Mouse (Mus musculus) heart, postnatal 0 days (tissue): Measurements from ENCODE around the gene Dus3l. TPM values are rescaled to one million over a fixed set of nuclear protein-coding genes. Genes with fewer than 3 reads are reported as not detected.

Experiments used
- ATAC-seq: fragments of 200-750 bp; cut with Nextera tagmentation; 2 replicates; pipeline ENCODE4 v1.8.0; 2017; ENCODE audit warnings: low read depth, moderate number of reproducible peaks, moderate library complexity; ENCODE audit not compliant: insufficient read depth
- DNase-seq: peaks from one replicate; pipeline ENCODE4 v3.0.0-alpha.2; 2016; ENCODE audit warnings: low spot score
- H3K27ac ChIP-seq: fragments of 300-500 bp; sonication (generic); 2 replicates; pipeline ENCODE4 v1.5.1; 2014; ENCODE audit warnings: low read depth, mild to moderate bottlenecking
- H3K27me3 ChIP-seq: fragments of 300-500 bp; sonication (generic); 2 replicates; pipeline ENCODE4 v1.6.1; 2014; ENCODE audit warnings: low read length, mixed read lengths; ENCODE audit not compliant: control insufficient read depth, insufficient read depth
- H3K36me3 ChIP-seq: fragments of 300-500 bp; sonication (generic); replicated peaks from 2 replicates; pipeline ENCODE4 v1.6.1; 2014; ENCODE audit warnings: low read length, mixed read lengths; ENCODE audit not compliant: control insufficient read depth, insufficient read depth
- H3K4me1 ChIP-seq: fragments of 300-500 bp; sonication (generic); 2 replicates; pipeline ENCODE4 v1.6.1; 2014; ENCODE audit warnings: antibody characterized with exemption; ENCODE audit not compliant: control insufficient read depth, insufficient read depth
- H3K4me2 ChIP-seq: fragments of 300-500 bp; sonication (generic); 2 replicates; pipeline ENCODE4 v1.6.1; 2014; ENCODE audit warnings: low read depth, mild to moderate bottlenecking, low read length, moderate library complexity
- H3K4me3 ChIP-seq: fragments of 300-500 bp; sonication (generic); 2 replicates; pipeline ENCODE4 v1.5.1; 2014; ENCODE audit warnings: low read depth, low read length
- H3K9ac ChIP-seq: fragments of 300-500 bp; sonication (generic); replicated peaks from 2 replicates; pipeline ENCODE4 v1.6.1; 2014; ENCODE audit warnings: low read depth, low read length, mixed read lengths
- H3K9me3 ChIP-seq: fragments of 300-500 bp; sonication (generic); replicated peaks from 2 replicates; pipeline ENCODE4 v1.6.1; 2016; ENCODE audit warnings: low read length; ENCODE audit not compliant: control insufficient read depth
- CTCF ChIP-seq: IDR thresholded peaks from 2 replicates; pipeline ENCODE4 v1.5.1; 2016; ENCODE audit warnings: antibody characterized with exemption, control low read depth, low read depth
- EP300 ChIP-seq: IDR thresholded peaks from 2 replicates; pipeline ENCODE4 v1.6.1; 2016; ENCODE audit warnings: antibody characterized with exemption, low read depth
- WGBS: fragments of 180-500 bp; shearing (Covaris S2); extraction: QIAGEN DNeasy Blood & Tissue Kit; methylation state at CpG from one replicate; pipeline ENCODE4 v1.1.7; 2014; 5-methylcytosine and 5-hydroxymethylcytosine counted together
- polyA plus RNA-seq: library from polyadenylated mRNA; unstranded; fragments of >200 nt; fragmentation: Nextera tagmentation; extraction: Ambion mirVana; gene quantifications from 2 replicates; pipeline ENCODE4 v1.2.1, GENCODE M21; 2015
- total RNA-seq: library from RNA; depleted of rRNA; stranded (reverse); fragments of >200 nt; gene quantifications from 2 replicates; pipeline ENCODE4 v1.2.3, GENCODE M21; 2014; ENCODE audit warnings: low replicate concordance

Dus3l gene
- total and polyA plus RNA-seq, 2 experiments from 2014 or later, result 23.0 to 25.8 TPM

DNA sequence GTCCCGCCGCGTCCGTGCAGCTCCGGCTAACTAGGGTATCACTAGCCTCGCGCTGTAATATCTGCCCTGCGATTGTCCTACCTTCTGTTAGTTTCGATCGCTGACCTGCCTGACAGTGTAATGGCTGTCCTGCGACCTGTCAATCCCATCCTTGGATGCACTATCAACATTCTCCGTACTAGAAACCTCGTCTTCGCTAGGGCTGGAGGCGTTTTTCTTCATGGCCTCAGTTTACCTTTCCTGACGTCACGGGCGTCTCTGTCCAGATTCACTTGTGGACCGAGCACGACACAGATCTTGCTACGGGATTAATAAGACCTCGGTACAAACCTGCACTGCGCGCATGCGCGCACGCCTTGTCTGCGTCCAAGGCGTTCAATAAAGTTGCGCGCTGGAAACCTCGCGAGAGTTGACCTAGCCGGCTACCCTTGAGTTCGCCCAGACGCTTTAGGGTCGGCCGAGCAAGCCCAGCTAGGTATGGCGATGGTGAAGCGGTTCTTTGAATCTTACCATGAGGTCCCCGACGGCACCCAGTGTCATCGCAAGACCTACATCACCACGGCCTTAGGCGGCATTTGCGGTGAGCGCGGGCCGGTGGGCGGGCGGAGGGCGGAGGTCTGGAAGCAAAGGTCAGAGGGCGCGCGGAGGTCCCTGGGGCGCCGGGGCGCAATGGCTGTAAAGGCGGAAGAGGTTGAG, 47.0 kb upstream of the Dus3l start, which contains the start of the genes Ndufa11 and Vmac:
Ndufa11 (plus strand) TSS at position 405 of the 696 bp plus-strand sequence.
Vmac (minus strand) TSS at position 660 of the 696 bp plus-strand sequence.
- Histone ChIP-seq H3K4me3 (peak within 1 kb of the TSS; percentile 77), H3K27me3 (no peaks in the 10 kb centered on the region), H3K9ac (peak within 1 kb of the TSS; percentile 93), H3K4me2 (peak within 1 kb of the TSS; percentile 79), H3K4me1 (peaks cover 14% of the 10 kb centered on the region), H3K9me3 (no peaks in the 10 kb centered on the region), H3K27ac (peak within 1 kb of the TSS; percentile 84), H3K36me3 (peaks cover 14% of the 10 kb centered on the region)
- no peak for TF ChIP-seq CTCF
- peak; percentile 96 for TF ChIP-seq EP300
- WGBS, result under 1% methylated on average over 59 of the region's 59 CpGs
- ATAC-seq (peak; percentile 84), DNase-seq (peak; percentile 92)

DNA sequence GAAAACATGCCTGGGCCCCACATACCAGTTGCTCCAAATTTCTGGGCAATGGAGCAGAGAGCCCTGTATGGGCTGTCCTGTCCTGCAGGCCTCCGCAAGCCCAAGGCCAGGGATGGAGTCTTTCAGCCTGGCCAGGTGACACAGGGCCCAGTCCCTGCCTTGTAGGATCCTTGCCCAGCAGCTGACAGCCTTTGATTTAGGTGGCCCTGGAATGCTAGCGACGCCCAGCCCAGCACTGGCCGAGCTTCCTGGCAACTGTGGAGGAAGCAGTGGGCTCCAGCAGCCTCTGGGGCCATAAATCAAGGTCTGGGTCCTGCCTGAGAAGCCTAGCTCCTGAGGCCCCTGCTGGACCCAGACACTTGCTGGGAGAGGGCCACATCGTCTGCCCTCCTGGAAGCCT, 42.1 kb upstream of the Dus3l start:
- Histone ChIP-seq H3K9ac (no peak overlapping the region), H3K4me3 (no peak overlapping the region), H3K4me2 (no peak overlapping the region), H3K4me1 (peaks cover 20% of the 10 kb centered on the region), H3K27me3 (no peaks in the 10 kb centered on the region), H3K36me3 (peaks cover 29% of the 10 kb centered on the region), H3K27ac (no peak overlapping the region), H3K9me3 (no peaks in the 10 kb centered on the region)
- 76% methylated on average over 5 of the region's 5 CpGs for WGBS
- TF ChIP-seq CTCF (no peak), EP300 (no peak)
- ATAC-seq, result no peak
- DNase-seq, result no peak

DNA sequence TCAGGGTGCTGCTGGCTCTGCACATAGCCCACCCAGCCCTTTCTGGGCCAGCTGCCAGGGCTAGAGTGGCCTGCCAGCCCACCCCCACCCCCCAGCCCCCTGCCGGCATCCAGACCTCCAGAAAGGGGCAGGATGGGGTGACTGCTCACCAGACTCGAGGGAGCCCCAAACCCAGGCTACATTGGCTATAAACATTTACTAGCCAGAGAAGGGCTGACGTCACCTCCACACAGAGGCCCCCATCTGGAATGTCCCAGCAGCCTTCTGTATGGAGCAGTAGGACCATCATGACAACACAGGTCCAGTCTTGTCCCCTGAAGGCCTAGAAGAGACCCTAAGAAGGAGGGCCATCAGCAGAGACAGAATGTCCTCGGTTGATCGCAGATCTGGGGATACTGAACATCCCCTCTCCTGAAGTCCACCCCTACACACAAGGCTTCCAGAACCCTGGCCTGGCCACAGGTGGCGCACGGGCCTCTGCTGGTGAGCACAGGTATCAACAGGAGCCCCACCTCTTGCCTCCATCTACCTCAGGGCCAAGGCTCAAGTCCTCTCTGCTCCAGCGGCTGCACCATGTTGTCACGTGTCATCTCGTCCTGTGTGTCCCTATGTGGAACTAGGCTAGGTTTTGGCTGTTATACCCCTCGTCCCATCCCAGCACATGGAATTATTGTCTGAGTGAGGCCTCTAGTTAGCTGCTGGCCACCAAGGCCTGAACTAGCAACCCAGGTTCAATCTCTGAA, 41.0 kb upstream of the Dus3l start:
- H3K27ac ChIP-seq, result no peak overlapping the region
- H3K4me1 ChIP-seq, result peaks cover 25% of the 10 kb centered on the region
- no peak overlapping the region for H3K4me2 ChIP-seq
- DNase-seq, result no peak
- no peaks in the 10 kb centered on the region for H3K27me3 ChIP-seq
- H3K9ac ChIP-seq, result no peak overlapping the region
- peaks cover 29% of the 10 kb centered on the region for H3K36me3 ChIP-seq
- no peak overlapping the region for H3K4me3 ChIP-seq
- WGBS, result 71% methylated on average over 11 of the region's 11 CpGs
- no peaks in the 10 kb centered on the region for H3K9me3 ChIP-seq
- TF ChIP-seq EP300 (no peak), CTCF (no peak)
- ATAC-seq, result no peak

DNA sequence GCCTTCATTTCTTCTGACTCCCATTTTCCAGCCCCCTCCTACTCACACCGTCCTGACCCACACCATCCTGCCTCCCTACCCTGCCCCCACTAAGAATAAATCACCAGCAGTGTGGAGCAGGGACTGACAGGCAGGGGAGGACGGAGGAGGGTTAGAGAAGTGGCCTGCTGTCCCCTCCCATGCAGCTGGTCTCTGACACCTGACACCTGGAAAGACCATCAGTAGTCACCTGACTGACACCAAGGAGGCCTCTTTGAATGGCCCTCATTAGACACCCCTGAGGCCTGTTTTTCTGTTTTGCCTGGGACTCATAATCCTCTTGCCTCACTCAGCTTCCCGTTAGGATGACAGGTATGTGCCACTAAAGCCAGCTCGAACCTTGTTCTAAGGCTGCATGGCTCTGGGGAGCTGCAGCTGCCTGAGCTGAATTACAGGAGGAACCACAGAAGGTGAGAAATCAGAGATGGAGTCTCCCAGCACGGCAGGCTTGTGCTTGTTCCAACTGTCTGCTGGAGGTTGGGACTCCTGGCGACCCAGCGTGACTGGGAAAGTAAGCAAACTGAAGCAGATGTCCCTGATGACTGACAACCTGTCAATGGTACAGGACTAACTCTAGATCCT, 37.4 kb upstream of the Dus3l start:
- Histone ChIP-seq H3K36me3 (peaks cover 19% of the 10 kb centered on the region), H3K27me3 (no peaks in the 10 kb centered on the region), H3K4me1 (peaks cover 18% of the 10 kb centered on the region), H3K9ac (no peak overlapping the region), H3K4me3 (no peak overlapping the region), H3K9me3 (no peaks in the 10 kb centered on the region), H3K27ac (peak overlapping the region; percentile 49; the same call in 1 of the 2 replicates), H3K4me2 (no peak overlapping the region)
- DNase-seq (no peak), ATAC-seq (no peak)
- no peak for TF ChIP-seq CTCF
- TF ChIP-seq EP300, result no peak
- 21% methylated on average over 7 of the region's 7 CpGs for WGBS

DNA sequence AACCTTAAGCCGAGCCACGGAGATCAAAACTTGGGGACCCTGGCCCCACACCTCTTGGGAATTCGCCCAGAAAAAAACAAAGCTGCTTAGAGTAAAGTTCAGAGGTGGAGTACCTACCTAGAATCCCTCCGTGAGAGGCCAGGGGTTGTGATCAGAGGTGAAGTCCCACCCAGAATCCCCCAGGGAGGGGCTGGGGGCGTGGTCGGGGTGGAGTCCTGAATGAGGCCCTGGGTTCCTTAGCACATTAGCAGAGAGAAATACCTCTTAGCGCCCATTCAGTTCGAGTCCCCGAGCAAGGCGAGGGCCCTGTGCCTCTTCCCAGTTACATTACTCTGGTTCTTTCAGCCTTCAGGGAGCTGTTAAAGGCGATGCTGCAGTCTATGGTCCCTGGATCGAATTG, 36.9 kb upstream of the Dus3l start:
- DNase-seq (no peak), ATAC-seq (0 out of 2 replicates have a peak, but pooled peaks have one; percentile 24)
- H3K27me3 ChIP-seq, result no peaks in the 10 kb centered on the region
- WGBS, result 9% methylated on average over 12 of the region's 12 CpGs
- TF ChIP-seq EP300, result no peak
- no peak for TF ChIP-seq CTCF
- H3K36me3 ChIP-seq, result peaks cover 14% of the 10 kb centered on the region
- H3K27ac ChIP-seq, result peak overlapping the region; percentile 49
- peaks cover 18% of the 10 kb centered on the region for H3K4me1 ChIP-seq
- no peaks in the 10 kb centered on the region for H3K9me3 ChIP-seq
- no peak overlapping the region for H3K4me3 ChIP-seq
- H3K9ac ChIP-seq, result no peak overlapping the region
- H3K4me2 ChIP-seq, result 0 out of 2 replicates have a peak overlapping the region, but pooled peaks have one; percentile 22
